Mouse (Mus musculus) embryonic facial prominence, embryonic 14.5 days (tissue): ENCODE measurements at regions not wholly inside any gene's neighbourhood (a gene's known extent, or its start where the extent isn't known, plus 50 kb on each side); places are given as distances from the start of the nearest gene placed in this dataset.
A peak's percentile ranks its signal among the peaks of the same experiment; 100 is the strongest.

Experiments used
- ATAC-seq: fragments of 200-750 bp; cut with Nextera tagmentation; 2 replicates; pipeline ENCODE4 v1.8.0; 2017; ENCODE audit warnings: low read depth, moderate number of reproducible peaks, moderate TSS enrichment
- DNase-seq: peaks from one replicate; pipeline ENCODE4 v3.0.0-alpha.2; 2015; ENCODE audit warnings: low spot score
- H3K27ac ChIP-seq: fragments of 300-500 bp; sonication (generic); replicated peaks from 2 replicates; pipeline ENCODE4 v1.5.1; 2014; ENCODE audit warnings: low read depth, mild to moderate bottlenecking, low read length, moderate library complexity
- H3K27me3 ChIP-seq: fragments of 300-500 bp; sonication (generic); replicated peaks from 2 replicates; pipeline ENCODE4 v1.6.1; 2014; ENCODE audit warnings: low read length; ENCODE audit not compliant: control insufficient read depth, insufficient read depth
- H3K36me3 ChIP-seq: fragments of 300-500 bp; sonication (generic); 2 replicates; pipeline ENCODE4 v1.6.1; 2014; ENCODE audit warnings: low read length, mixed read lengths; ENCODE audit not compliant: control insufficient read depth, insufficient read depth
- H3K4me1 ChIP-seq: fragments of 300-500 bp; sonication (generic); 2 replicates; pipeline ENCODE4 v1.6.1; 2014; ENCODE audit warnings: antibody characterized with exemption, low read length; ENCODE audit not compliant: control insufficient read depth, insufficient read depth
- H3K4me2 ChIP-seq: fragments of 300-500 bp; sonication (generic); 2 replicates; pipeline ENCODE4 v1.6.1; 2014; ENCODE audit warnings: low read depth, mild to moderate bottlenecking, low read length, moderate library complexity, mixed read lengths
- H3K4me3 ChIP-seq: fragments of 300-500 bp; sonication (generic); 2 replicates; pipeline ENCODE4 v1.5.1; 2014; ENCODE audit warnings: low read depth, mild to moderate bottlenecking, low read length
- H3K9ac ChIP-seq: fragments of 300-500 bp; sonication (generic); 2 replicates; pipeline ENCODE4 v1.6.1; 2014; ENCODE audit warnings: low read depth, mild to moderate bottlenecking, low read length, moderate library complexity, mixed read lengths
- H3K9me3 ChIP-seq: fragments of 300-500 bp; sonication (generic); 2 replicates; pipeline ENCODE4 v1.6.1; 2016; ENCODE audit warnings: low read length; ENCODE audit not compliant: control insufficient read depth
- WGBS: fragments of 180-500 bp; shearing (Covaris S2); extraction: QIAGEN DNeasy Blood & Tissue Kit; methylation state at CpG from one replicate; pipeline ENCODE4 v1.1.7; 2014; 5-methylcytosine and 5-hydroxymethylcytosine counted together

DNA sequence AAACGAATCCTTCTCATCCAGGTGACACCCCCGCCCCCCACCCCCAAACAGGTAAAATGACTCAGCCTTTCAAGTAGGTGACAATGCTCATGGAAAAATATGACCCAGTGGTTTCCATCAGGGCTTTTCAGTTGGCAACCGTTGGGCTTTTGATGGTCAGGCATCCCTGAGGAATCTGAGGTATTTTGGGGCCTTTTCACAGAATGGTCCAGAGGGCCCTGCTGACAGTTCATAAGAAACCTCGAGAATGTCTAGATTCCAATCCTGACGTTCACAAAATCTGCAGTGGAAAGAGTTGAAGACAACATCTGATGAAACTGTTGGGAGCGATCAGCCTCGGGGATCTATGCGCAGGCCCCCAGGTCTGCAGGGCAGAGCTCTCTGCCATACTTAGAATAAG lies 209.4 kb upstream of the Habp2 start:
- H3K9me3 ChIP-seq = no peaks in the 10 kb centered on the region
- H3K4me3 ChIP-seq = no peak overlapping the region
- WGBS = 74% methylated on average over 8 of the region's 8 CpGs
- H3K27me3 ChIP-seq = no peaks in the 10 kb centered on the region
- no peaks in the 10 kb centered on the region for H3K4me1 ChIP-seq
- DNase-seq (no peak), ATAC-seq (no peak)
- no peaks in the 10 kb centered on the region for H3K36me3 ChIP-seq
- no peak overlapping the region for H3K27ac ChIP-seq
- H3K4me2 ChIP-seq = no peak overlapping the region
- H3K9ac ChIP-seq = no peak overlapping the region

- Histone ChIP-seq H3K9me3 (peaks cover 18% of the 10 kb centered on the region), H3K4me3 (no peak overlapping the region), H3K4me1 (no peaks in the 10 kb centered on the region), H3K27me3 (no peaks in the 10 kb centered on the region), H3K36me3 (no peaks in the 10 kb centered on the region), H3K9ac (no peak overlapping the region), H3K4me2 (no peak overlapping the region), H3K27ac (no peak overlapping the region)
- no peak for DNase-seq
- ATAC-seq = no peak
- 39% methylated on average over 7 of the region's 7 CpGs for WGBS
Measured at GRCm38 (mm10) chr19:56086413-56087083, 200.4 kb upstream of the Habp2 start.

DNA sequence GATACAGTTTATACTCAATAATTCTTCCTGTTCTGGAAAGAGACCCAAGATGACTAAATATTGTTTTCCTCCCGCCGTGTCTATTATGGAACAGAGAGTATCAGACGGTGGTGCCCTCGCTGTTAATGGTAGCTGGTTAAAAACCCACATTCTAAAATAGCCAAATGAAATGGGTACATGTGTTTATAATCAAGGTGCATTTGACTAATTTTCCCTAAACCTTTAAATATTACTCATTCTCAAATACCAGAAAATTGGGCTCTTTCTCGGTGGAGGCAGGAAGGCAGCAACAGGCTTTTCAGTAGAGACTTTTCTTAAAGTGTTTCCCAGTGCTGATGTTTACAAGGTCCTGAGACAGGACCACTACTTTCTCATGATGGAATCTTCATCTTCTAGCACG lies 199.8 kb upstream of the Habp2 start:
- Histone ChIP-seq H3K9ac (no peak overlapping the region), H3K9me3 (peaks cover 18% of the 10 kb centered on the region), H3K4me2 (no peak overlapping the region), H3K4me3 (no peak overlapping the region), H3K36me3 (no peaks in the 10 kb centered on the region), H3K27me3 (no peaks in the 10 kb centered on the region), H3K4me1 (no peaks in the 10 kb centered on the region), H3K27ac (no peak overlapping the region)
- ATAC-seq = no peak
- WGBS = 35% methylated on average over 6 of the region's 6 CpGs
- DNase-seq = no peak

GRCm38 (mm10) chr19:56089795-56090375 lies 197.1 kb upstream of the Habp2 start:
- Histone ChIP-seq H3K27me3 (no peaks in the 10 kb centered on the region), H3K27ac (no peak overlapping the region), H3K4me1 (peaks cover 2% of the 10 kb centered on the region; the same call in 1 of the 2 replicates), H3K9ac (no peak overlapping the region), H3K4me2 (no peak overlapping the region), H3K36me3 (no peaks in the 10 kb centered on the region), H3K4me3 (no peak overlapping the region), H3K9me3 (no peaks in the 10 kb centered on the region)
- 63% methylated on average over 17 of the region's 17 CpGs for WGBS
- ATAC-seq (peak; percentile 62; the same call in 1 of the 2 replicates), DNase-seq (peak; percentile 66)

GRCm38 (mm10) chr19:56091581-56091980 lies 195.4 kb upstream of the Habp2 start:
- no peak for ATAC-seq
- H3K36me3 ChIP-seq = no peaks in the 10 kb centered on the region
- peaks cover 2% of the 10 kb centered on the region; the same call in 1 of the 2 replicates for H3K4me1 ChIP-seq

DNA sequence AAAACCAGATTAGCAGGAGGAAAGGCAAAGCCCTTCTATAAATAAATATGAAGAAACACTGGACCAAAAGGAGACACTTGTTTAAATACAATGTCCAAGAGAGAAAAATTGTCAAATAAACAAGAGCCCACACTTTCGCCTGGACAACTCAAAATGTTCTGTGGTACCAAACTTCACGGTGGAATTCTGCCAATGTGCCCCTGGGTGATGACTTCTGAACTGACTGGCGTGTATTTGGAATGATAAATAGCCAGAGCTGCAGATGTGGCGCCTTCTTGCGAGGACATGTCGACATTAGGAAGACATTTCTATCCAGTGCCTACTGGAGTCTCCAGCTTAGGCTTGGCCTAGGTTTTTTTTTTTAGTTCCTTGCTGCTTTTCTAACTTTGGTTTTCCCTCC lies 191.1 kb upstream of the Habp2 start:
- H3K27ac ChIP-seq = no peak overlapping the region
- H3K4me2 ChIP-seq = no peak overlapping the region
- no peak overlapping the region for H3K4me3 ChIP-seq
- WGBS = 59% methylated on average over 6 of the region's 6 CpGs
- H3K9ac ChIP-seq = no peak overlapping the region
- H3K36me3 ChIP-seq = no peaks in the 10 kb centered on the region
- peaks cover 17% of the 10 kb centered on the region for H3K9me3 ChIP-seq
- DNase-seq = no peak
- H3K4me1 ChIP-seq = peaks cover 2% of the 10 kb centered on the region; the same call in 1 of the 2 replicates
- ATAC-seq = no peak
- H3K27me3 ChIP-seq = no peaks in the 10 kb centered on the region

More at GRCm38 (mm10) chr19:56091581-56091980, 195.4 kb upstream of the Habp2 start:
- no peak overlapping the region for H3K9ac ChIP-seq
- H3K27ac ChIP-seq = no peak overlapping the region
- H3K4me2 ChIP-seq = no peak overlapping the region
- 87% methylated on average over 5 of the region's 5 CpGs for WGBS
- no peak for DNase-seq
- no peaks in the 10 kb centered on the region for H3K27me3 ChIP-seq
- no peaks in the 10 kb centered on the region for H3K9me3 ChIP-seq
- H3K4me3 ChIP-seq = no peak overlapping the region

DNA sequence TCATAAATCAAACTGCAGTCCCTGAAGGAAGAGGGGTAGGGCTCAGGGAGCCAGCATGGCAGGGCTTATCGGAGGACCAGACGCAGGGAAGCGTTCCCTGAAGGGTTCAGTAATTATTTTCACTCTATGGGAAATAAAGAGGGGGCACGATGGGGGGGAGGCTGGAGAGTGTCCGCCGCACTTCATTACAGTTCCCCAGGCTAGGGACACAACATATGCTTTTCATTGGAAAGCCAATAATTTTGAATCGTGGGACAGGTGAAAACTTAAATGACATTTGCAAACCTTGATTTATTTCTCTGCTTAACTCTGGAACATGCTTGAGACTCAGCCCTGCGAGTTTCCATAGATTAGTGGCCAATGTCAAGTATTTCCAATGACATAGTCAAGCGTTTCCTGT lies 187.2 kb upstream of the Habp2 start:
- no peaks in the 10 kb centered on the region for H3K27me3 ChIP-seq
- no peak overlapping the region for H3K4me3 ChIP-seq
- H3K4me2 ChIP-seq = no peak overlapping the region
- no peak overlapping the region for H3K9ac ChIP-seq
- no peak for ATAC-seq
- no peaks in the 10 kb centered on the region for H3K36me3 ChIP-seq
- peaks cover 17% of the 10 kb centered on the region for H3K9me3 ChIP-seq
- no peak overlapping the region for H3K27ac ChIP-seq
- DNase-seq = no peak
- H3K4me1 ChIP-seq = peaks cover 19% of the 10 kb centered on the region
- 62% methylated on average over 9 of the region's 9 CpGs for WGBS

DNA sequence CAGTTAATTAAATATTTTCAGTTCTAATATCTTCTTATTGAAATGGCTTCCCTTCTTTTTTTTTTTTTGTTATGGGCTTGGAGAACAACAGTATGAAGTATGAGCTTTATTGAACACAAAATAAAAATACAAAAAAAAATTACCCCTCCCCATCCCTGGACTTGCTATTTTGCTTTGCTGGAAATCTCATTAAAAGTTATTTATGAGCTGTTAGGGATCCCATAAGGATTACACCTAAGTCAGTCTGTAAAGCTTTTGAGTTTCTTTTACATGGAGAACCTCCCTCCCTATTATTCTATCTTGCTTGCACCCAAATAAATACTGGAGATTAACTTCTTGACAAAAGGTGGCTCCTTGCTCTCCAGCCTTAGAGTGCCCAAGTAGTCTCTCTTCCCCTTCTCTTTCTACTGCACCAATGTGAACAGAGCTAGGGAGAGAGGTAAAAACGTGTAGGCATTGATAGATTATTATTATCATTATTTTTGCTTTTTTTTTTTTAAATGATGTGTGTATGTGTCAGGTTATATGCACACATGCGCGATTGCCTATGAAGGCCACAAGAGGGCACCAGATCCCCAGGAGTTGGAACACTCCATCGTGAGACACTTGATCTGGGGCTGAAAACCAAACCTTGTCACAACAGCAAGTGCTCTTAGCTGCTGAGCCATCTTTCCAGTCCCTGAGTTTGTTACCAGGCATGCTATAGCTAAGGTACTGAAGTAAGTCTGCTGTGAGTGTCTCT lies 186.6 kb upstream of the Habp2 start:
- H3K27ac ChIP-seq = no peak overlapping the region
- no peak for ATAC-seq
- no peak for DNase-seq
- H3K9ac ChIP-seq = no peak overlapping the region
- no peaks in the 10 kb centered on the region for H3K36me3 ChIP-seq
- no peak overlapping the region for H3K4me2 ChIP-seq
- H3K4me3 ChIP-seq = no peak overlapping the region
- peaks cover 22% of the 10 kb centered on the region for H3K4me1 ChIP-seq
- WGBS = 75% methylated on average over 4 of the region's 4 CpGs
- peaks cover 17% of the 10 kb centered on the region for H3K9me3 ChIP-seq
- H3K27me3 ChIP-seq = no peaks in the 10 kb centered on the region
